Mouse (Mus musculus) neural tube, embryonic 11.5 days (tissue): Measurements from ENCODE around the gene Serac1. TPM values are rescaled to one million over a fixed set of nuclear protein-coding genes. Genes with fewer than 3 reads are reported as not detected.
"Not testable (repeated sequence)": the region's sequence is repeated elsewhere in the genome, so short reads cannot be mapped to it uniquely, and the experiment has no call there.

Experiments used
- ATAC-seq: fragments of 200-750 bp; cut with Nextera tagmentation; 2 replicates; pipeline ENCODE4 v1.8.0; 2017; ENCODE audit warnings: moderate number of reproducible peaks, mild to moderate bottlenecking, moderate TSS enrichment, moderate library complexity; ENCODE audit not compliant: insufficient read depth, low FRiP score, low TSS enrichment
- DNase-seq: peaks from one replicate; pipeline ENCODE4 v3.0.0-alpha.2; 2015; ENCODE audit warnings: low spot score
- H3K27ac ChIP-seq: fragments of 300-500 bp; sonication (generic); 2 replicates; pipeline ENCODE4 v1.5.1; 2014; ENCODE audit warnings: low read depth, mild to moderate bottlenecking, low read length
- H3K27me3 ChIP-seq: fragments of 300-500 bp; sonication (generic); 2 replicates; pipeline ENCODE4 v1.6.1; 2014; ENCODE audit warnings: mild to moderate bottlenecking, low read length, mixed read lengths; ENCODE audit not compliant: control insufficient read depth, insufficient read depth
- H3K36me3 ChIP-seq: fragments of 300-500 bp; sonication (generic); 2 replicates; pipeline ENCODE4 v1.6.1; 2014; ENCODE audit warnings: mild to moderate bottlenecking, low read length, moderate library complexity, mixed read lengths; ENCODE audit not compliant: control insufficient read depth, insufficient read depth
- H3K4me1 ChIP-seq: fragments of 300-500 bp; sonication (generic); 2 replicates; pipeline ENCODE4 v1.6.1; 2014; ENCODE audit warnings: low read length, mixed read lengths; ENCODE audit not compliant: control insufficient read depth, insufficient read depth
- H3K4me2 ChIP-seq: fragments of 300-500 bp; sonication (generic); 2 replicates; pipeline ENCODE4 v1.6.1; 2014; ENCODE audit warnings: low read depth, mild to moderate bottlenecking, moderate library complexity
- H3K4me3 ChIP-seq: fragments of 300-500 bp; sonication (generic); 2 replicates; pipeline ENCODE4 v1.5.1; 2014; ENCODE audit warnings: low read depth, low read length
- H3K9ac ChIP-seq: fragments of 300-500 bp; sonication (generic); 2 replicates; pipeline ENCODE4 v1.6.1; 2014; ENCODE audit warnings: mild to moderate bottlenecking, low read length
- H3K9me3 ChIP-seq: fragments of 300-500 bp; sonication (generic); 2 replicates; pipeline ENCODE4 v1.6.1; 2016; ENCODE audit warnings: low read length; ENCODE audit not compliant: control insufficient read depth
- WGBS: fragments of 180-500 bp; shearing (Covaris S2); extraction: QIAGEN DNeasy Blood & Tissue Kit; methylation state at CpG from one replicate; pipeline ENCODE4 v1.1.7; 2014; 5-methylcytosine and 5-hydroxymethylcytosine counted together
- polyA plus RNA-seq: library from polyadenylated mRNA; unstranded; fragments of >200 nt; fragmentation: Nextera tagmentation; extraction: Ambion mirVana; gene quantifications from 2 replicates; pipeline ENCODE4 v1.2.1, GENCODE M21; 2014

The Serac1 gene
- polyA plus RNA-seq, 1 experiment from 2014 or later, result 7.9 TPM

- ATAC-seq, result no peak
- Histone ChIP-seq H3K36me3 (no peaks in the 10 kb centered on the region), H3K27me3 (no peaks in the 10 kb centered on the region), H3K9me3 (no peaks in the 10 kb centered on the region), H3K4me3 (no peak overlapping the region), H3K9ac (no peak overlapping the region), H3K4me1 (no peaks in the 10 kb centered on the region), H3K27ac (no peak overlapping the region), H3K4me2 (no peak overlapping the region)
- DNase-seq, result no peak
- 61% methylated on average over 4 of the region's 4 CpGs for WGBS
These were observed 26.7 kb downstream of the Serac1 start for GRCm38 (mm10) chr17:6052801-6053200.

- Histone ChIP-seq H3K4me2 (no peak overlapping the region), H3K9me3 (no peaks in the 10 kb centered on the region), H3K27ac (no peak overlapping the region), H3K9ac (no peak overlapping the region), H3K27me3 (no peaks in the 10 kb centered on the region), H3K4me1 (no peaks in the 10 kb centered on the region), H3K36me3 (no peaks in the 10 kb centered on the region), H3K4me3 (no peak overlapping the region)
- no peak for DNase-seq
- no peak for ATAC-seq
- 93% methylated on average over 10 of the region's 10 CpGs for WGBS
These were observed 42.0 kb downstream of the Serac1 start for GRCm38 (mm10) chr17:6037507-6037906.

DNA sequence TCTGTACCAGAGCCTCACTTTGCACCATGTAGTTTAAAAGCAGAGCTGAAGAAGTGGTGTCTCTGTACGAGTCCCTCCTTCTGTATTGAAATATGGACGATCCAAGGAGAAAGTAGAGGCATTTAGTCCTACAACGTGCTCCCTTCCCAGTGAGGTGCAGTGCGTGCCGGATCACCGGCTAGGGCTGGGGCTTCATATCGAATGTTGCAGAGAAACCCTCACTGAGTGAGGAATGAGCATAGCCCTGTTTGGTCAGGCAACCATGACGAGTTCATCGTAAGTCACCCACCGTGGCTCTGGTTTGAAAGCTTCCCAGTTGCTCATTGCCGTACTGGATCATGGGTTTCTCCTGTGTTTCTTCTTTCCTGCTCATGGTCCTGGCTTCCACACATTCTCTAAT is 42.7 kb downstream of the Serac1 start:
- ATAC-seq (no peak), DNase-seq (no peak)
- WGBS, result 95% methylated on average over 11 of the region's 11 CpGs
- Histone ChIP-seq H3K4me1 (no peaks in the 10 kb centered on the region), H3K36me3 (no peaks in the 10 kb centered on the region), H3K9ac (no peak overlapping the region), H3K27me3 (no peaks in the 10 kb centered on the region), H3K9me3 (no peaks in the 10 kb centered on the region), H3K4me2 (no peak overlapping the region), H3K27ac (no peak overlapping the region), H3K4me3 (no peak overlapping the region)

GRCm38 (mm10) chr17:6036458-6036857 is 43.1 kb downstream of the Serac1 start:
- Histone ChIP-seq H3K27me3 (no peaks in the 10 kb centered on the region), H3K9ac (no peak overlapping the region), H3K4me1 (no peaks in the 10 kb centered on the region), H3K27ac (no peak overlapping the region), H3K9me3 (no peaks in the 10 kb centered on the region), H3K4me2 (no peak overlapping the region), H3K4me3 (no peak overlapping the region), H3K36me3 (no peaks in the 10 kb centered on the region)
- DNase-seq, result no peak
- WGBS, result 92% methylated on average over 8 of the region's 8 CpGs
- no peak for ATAC-seq

DNA sequence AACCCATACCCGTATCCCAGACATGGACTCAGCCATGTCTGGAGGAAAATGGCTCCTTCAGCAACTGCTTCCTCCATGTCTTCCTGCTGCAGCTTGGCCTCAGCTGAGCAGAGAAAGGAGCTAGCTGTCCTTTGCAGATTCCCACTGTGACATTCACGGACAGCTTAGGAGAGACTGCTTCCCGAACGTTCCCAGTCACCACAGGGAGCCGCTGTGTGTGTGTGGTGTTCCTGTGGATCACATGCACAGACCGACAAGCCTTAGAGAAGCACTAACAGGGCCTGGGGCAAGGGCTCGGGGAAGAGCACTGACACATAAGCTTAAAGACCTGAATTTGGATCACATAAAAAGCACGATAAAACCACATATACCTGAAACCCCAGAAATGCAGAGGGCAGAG is 43.9 kb downstream of the Serac1 start:
- Histone ChIP-seq H3K9me3 (no peaks in the 10 kb centered on the region), H3K27ac (no peak overlapping the region), H3K4me1 (no peaks in the 10 kb centered on the region), H3K36me3 (no peaks in the 10 kb centered on the region), H3K4me3 (no peak overlapping the region), H3K9ac (no peak overlapping the region), H3K27me3 (no peaks in the 10 kb centered on the region), H3K4me2 (no peak overlapping the region)
- ATAC-seq (no peak), DNase-seq (no peak)
- WGBS, result 52% methylated on average over 8 of the region's 8 CpGs

DNA sequence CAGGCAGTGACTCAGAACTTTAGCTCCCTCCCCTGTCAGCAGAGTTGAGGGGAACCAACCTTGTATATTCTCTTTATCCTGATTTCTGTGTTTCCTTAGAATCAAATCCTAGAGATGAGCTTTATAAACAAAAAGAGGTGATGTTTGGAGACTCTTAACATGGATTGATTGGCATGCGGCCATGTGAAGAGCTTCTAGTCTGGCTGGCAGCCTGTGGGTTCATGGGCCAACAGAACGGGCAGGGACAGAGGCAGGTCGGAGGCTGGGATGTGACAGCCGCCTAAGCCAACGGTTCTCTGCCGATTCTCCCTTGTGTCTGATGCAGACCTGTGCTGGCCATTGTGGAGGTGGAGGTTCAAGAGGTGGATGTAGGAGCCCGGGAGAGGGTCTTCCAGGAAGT is 53.7 kb downstream of the Serac1 start:
- Histone ChIP-seq H3K4me2 (no peak overlapping the region), H3K4me3 (no peak overlapping the region), H3K36me3 (no peaks in the 10 kb centered on the region), H3K4me1 (no peaks in the 10 kb centered on the region), H3K9ac (no peak overlapping the region), H3K27me3 (no peaks in the 10 kb centered on the region), H3K9me3 (no peaks in the 10 kb centered on the region), H3K27ac (no peak overlapping the region)
- ATAC-seq, result no peak
- 84% methylated on average over 7 of the region's 7 CpGs for WGBS
- no peak for DNase-seq

DNA sequence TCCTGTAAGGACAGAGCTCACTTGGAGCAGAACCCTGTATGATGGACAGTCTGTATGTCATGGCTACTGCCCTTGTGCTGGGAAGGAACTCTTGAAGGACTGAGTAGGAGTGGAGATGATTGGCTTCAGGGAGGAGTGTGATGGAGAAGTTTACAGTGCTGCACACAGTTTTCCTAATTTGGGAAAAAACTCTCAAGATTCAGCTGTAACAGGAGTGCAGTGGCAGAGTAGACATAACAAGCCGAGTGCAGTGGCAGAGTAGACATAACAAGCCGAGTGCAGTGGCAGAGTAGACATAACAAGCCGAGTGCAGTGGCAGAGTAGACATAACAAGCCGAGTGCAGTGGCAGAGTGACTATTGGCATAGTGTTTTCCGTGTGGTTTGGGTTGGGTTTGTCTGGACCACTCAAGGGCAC is 58.2 kb downstream of the Serac1 start:
- not testable (repeated sequence) for H3K9me3 ChIP-seq, H3K9ac ChIP-seq, H3K4me3 ChIP-seq, H3K27ac ChIP-seq, H3K27me3 ChIP-seq, H3K36me3 ChIP-seq, H3K4me1 ChIP-seq, DNase-seq, H3K4me2 ChIP-seq, ATAC-seq
- WGBS, result 53% methylated on average over 5 of the region's 5 CpGs

DNA sequence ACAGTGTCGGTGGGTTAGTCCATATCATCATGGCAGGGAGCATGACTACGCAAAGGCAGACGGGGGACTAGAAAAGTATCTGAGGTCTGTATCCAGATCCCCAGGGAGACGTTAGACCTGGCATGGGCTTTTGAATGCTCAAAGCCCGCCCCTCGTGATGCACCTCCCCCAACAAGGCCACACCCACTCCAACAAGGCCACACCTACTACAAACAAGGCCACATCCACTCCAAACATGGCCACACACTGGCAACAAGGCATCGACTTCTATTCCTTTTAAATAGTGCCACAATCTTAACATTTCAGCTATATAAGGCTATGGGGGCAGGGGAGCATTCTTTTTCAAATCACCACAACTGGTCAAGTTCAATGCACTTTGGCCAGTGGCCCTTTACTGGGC is 58.9 kb downstream of the Serac1 start:
- H3K4me1 ChIP-seq, result no peaks in the 10 kb centered on the region
- H3K27ac ChIP-seq, result no peak overlapping the region
- H3K9ac ChIP-seq, result no peak overlapping the region
- H3K4me3 ChIP-seq, result no peak overlapping the region
- H3K27me3 ChIP-seq, result no peaks in the 10 kb centered on the region
- DNase-seq, result no peak
- 61% methylated on average over 7 of the region's 7 CpGs for WGBS
- ATAC-seq, result no peak
- H3K36me3 ChIP-seq, result no peaks in the 10 kb centered on the region
- no peaks in the 10 kb centered on the region for H3K9me3 ChIP-seq
- no peak overlapping the region for H3K4me2 ChIP-seq

DNA sequence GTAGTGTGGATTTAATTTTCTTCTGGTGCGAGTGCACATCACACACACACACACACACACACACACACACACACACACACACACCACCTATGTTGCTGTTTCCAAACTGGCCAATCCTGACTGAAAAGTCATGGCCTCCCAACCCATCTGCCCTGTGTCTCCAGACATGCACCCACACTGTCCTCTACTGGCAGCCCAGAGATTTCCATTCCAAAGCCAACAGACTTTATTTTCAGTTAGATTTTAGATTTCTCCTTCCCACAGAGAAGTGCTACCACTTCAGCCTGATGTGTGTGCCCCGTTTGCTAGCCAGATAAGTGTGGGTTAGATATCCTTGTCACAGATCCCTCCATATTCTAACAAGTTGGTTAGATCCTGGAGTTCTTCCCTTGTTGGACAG is 59.8 kb downstream of the Serac1 start:
- Histone ChIP-seq H3K4me1 (no peaks in the 10 kb centered on the region), H3K9me3 (no peaks in the 10 kb centered on the region), H3K4me2 (no peak overlapping the region), H3K9ac (no peak overlapping the region), H3K27me3 (no peaks in the 10 kb centered on the region), H3K4me3 (no peak overlapping the region), H3K27ac (no peak overlapping the region), H3K36me3 (no peaks in the 10 kb centered on the region)
- WGBS, result 68% methylated on average over 2 of the region's 2 CpGs
- DNase-seq (no peak), ATAC-seq (no peak)
